Mouse (Mus musculus) thymus, adult 2 months (tissue): ENCODE data around the gene F2rl1.

ENCODE experiments used
- CTCF ChIP-seq: fragments of 200-500 bp; IDR thresholded peaks from 2 replicates; pipeline ENCODE4 v1.5.1; 2012; ENCODE audit warnings: mild to moderate bottlenecking, control low read depth, low read length, moderate library complexity, borderline replicate concordance; ENCODE audit not compliant: control insufficient read depth, poor library complexity, insufficient read depth; ENCODE audit errors: extremely low read depth
- POLR2A ChIP-seq: fragments of 200-500 bp; IDR thresholded peaks from 2 replicates; pipeline ENCODE4 v1.6.1; 2012; ENCODE audit warnings: mild to moderate bottlenecking, low read length, control low read depth, moderate library complexity; ENCODE audit not compliant: control insufficient read depth, poor library complexity, insufficient read depth; ENCODE audit errors: extremely low read depth

- TF ChIP-seq CTCF, result no peak
- TF ChIP-seq POLR2A, result no peak
Measured at GRCm38 (mm10) chr13:95510054-95510453, 15.0 kb downstream of the F2rl1 start.
